Mouse (Mus musculus): Measurements from ENCODE around the gene Fads6.

- TF ChIP-seq CTCF (IDR thresholded peaks at IDR 0.05; ENCODE audit: borderline replicate concordance, insufficient read depth, low read depth, low read length) (no peak), POLR2A (IDR thresholded peaks at IDR 0.05; ENCODE audit: borderline replicate concordance, insufficient read depth, low read length) (no peak)
Measured at GRCm38 (mm10) chr11:115329339-115329738, 31.9 kb upstream of the Fads6 start.
